Comparison of ENCODE assay signal across 8 mouse cellular contexts in genomic region chr9:110071843-110072242, GRCm38 (mm10). TPM values are rescaled to one million over a fixed set of nuclear protein-coding genes. Genes with fewer than 3 reads are reported as not detected.
DNase-seq lines count a peak whose midpoint lies in the region; ATAC-seq and TF ChIP-seq lines count a peak whose summit lies in the region.
"Had no signal": no experiment of that assay in that cellular context is flagged by ENCODE, and none has a peak within 500 bp of the region (broad histone marks: within the 10 kb centered on the region; RNA-seq: fewer than 3 reads in every experiment).

No protein-coding gene starts in this region.

- peak; percentile 79 for DNase-seq in NIH3T3 (ENCODE audit: low read depth)
- DNase-seq in brain, embryonic 14.5 days (ENCODE audit: low read depth) = peak; percentile 91
- DNase-seq in hindbrain, embryonic 14.5 days (ENCODE audit: low spot score) = peak; percentile 87
- DNase-seq in layer of hippocampus, postnatal 14 days (ENCODE audit: low spot score in 2 of 2) = peak; percentile 80 to 90
- DNase-seq in right cerebral cortex, postnatal 25 days = peak; percentile 68

- no peak overlapping the region for H3K4me2 ChIP-seq in hindbrain, embryonic 14.5 days (replicated peaks)

- no peak overlapping the region for H3K4me3 ChIP-seq in hindbrain, embryonic 14.5 days (replicated peaks; ENCODE audit: low read length)
- H3K4me3 ChIP-seq: megakaryocyte, embryonic 14.5 days had no signal

- no peak overlapping the region for H3K9ac ChIP-seq in hindbrain, embryonic 14.5 days

- H3K9me3 ChIP-seq in hindbrain, embryonic 14.5 days (ENCODE audit: control insufficient read depth, low read length) = no peaks in the 10 kb centered on the region
- H3K9me3 ChIP-seq: megakaryocyte, embryonic 14.5 days had no signal

- TF ChIP-seq CTCF in brain, embryonic 14.5 days (IDR thresholded peaks at IDR 0.05; ENCODE audit: borderline replicate concordance, extremely low read depth, insufficient read depth, insufficient read length) = peak; percentile 91

- no peaks in the 10 kb centered on the region for H3K4me1 ChIP-seq in hindbrain, embryonic 14.5 days (replicated peaks; ENCODE audit: control insufficient read depth, insufficient read depth, low read length)

- H3K36me3 ChIP-seq in hindbrain, embryonic 14.5 days (replicated peaks; ENCODE audit: control insufficient read depth, insufficient read depth) = peaks cover 84% of the 10 kb centered on the region

- no peaks in the 10 kb centered on the region for H3K27me3 ChIP-seq in hindbrain, embryonic 14.5 days (ENCODE audit: control insufficient read depth, insufficient read depth, low read length)

- WGBS in hindbrain, embryonic 14.5 days = 0% methylated on average over 1 of the region's 1 CpGs

- TF ChIP-seq POLR2A in brain, embryonic 14.5 days (IDR thresholded peaks at IDR 0.05; ENCODE audit: borderline replicate concordance, extremely low read depth, insufficient read depth, insufficient read length, poor library complexity, severe bottlenecking) = no peak

- H3K27ac ChIP-seq in hindbrain, embryonic 14.5 days = no peak overlapping the region

- ATAC-seq in erythroid progenitor cell, adult 5-6 weeks (replicated peaks; ENCODE audit: low FRiP score, poor library complexity, severe bottlenecking) = peak; percentile 40; the same call in 1 of the 2 replicates
- no peak for ATAC-seq in hindbrain, embryonic 14.5 days (ENCODE audit: low FRiP score)
- peak; percentile 60 for ATAC-seq in megakaryocyte, adult 5-6 weeks (ENCODE audit: poor library complexity, severe bottlenecking)

RNA-seq across cellular contexts. Expression of gene Smarcc1, which starts 45.7 kb away (rescaled TPM):
- polyA plus RNA-seq in brain, embryonic 14.5 days (2012; rRNA removed) = 54.2 and 82.7 TPM in 2 replicates
- 40.7 and 61.6 TPM in 2 replicates for total RNA-seq in erythroid progenitor cell, adult 5-6 weeks (2015; ENCODE audit: low replicate concordance)
- total RNA-seq in erythroid progenitor cell, adult 5-6 weeks (2017; ENCODE audit: low replicate concordance) = 49.2 and 71.5 TPM in 2 replicates
- polyA plus RNA-seq in hindbrain, embryonic 14.5 days (2014; fragmentation: Nextera tagmentation; extraction: Ambion mirVana) = 98.6 and 98.7 TPM in 2 replicates
- 10 to 100 TPM; 65.2 to 65.5 TPM for total RNA-seq in layer of hippocampus, postnatal 14 days (2021)
- 52.4 and 55.5 TPM in 2 replicates for total RNA-seq in megakaryocyte, adult 5-6 weeks (2015)
- 27.4 and 45.0 TPM in 2 replicates for total RNA-seq in megakaryocyte, adult 5-6 weeks (2017)

RNA-seq across cellular contexts. Expression of gene Dhx30, which starts 45.8 kb away (rescaled TPM):
- polyA plus RNA-seq in brain, embryonic 14.5 days (2012; rRNA removed) = 192 and 231 TPM in 2 replicates
- total RNA-seq in erythroid progenitor cell, adult 5-6 weeks (2015; ENCODE audit: low replicate concordance) = 28.5 and 32.4 TPM in 2 replicates
- total RNA-seq in erythroid progenitor cell, adult 5-6 weeks (2017; ENCODE audit: low replicate concordance) = 14.8 and 39.3 TPM in 2 replicates
- 153 and 155 TPM in 2 replicates for polyA plus RNA-seq in hindbrain, embryonic 14.5 days (2014; fragmentation: Nextera tagmentation; extraction: Ambion mirVana)
- total RNA-seq in layer of hippocampus, postnatal 14 days (2021) = 100 to 1,000 TPM; 129 to 150 TPM
- total RNA-seq in megakaryocyte, adult 5-6 weeks (2015) = 29.6 and 29.8 TPM in 2 replicates
- 25.4 and 27.1 TPM in 2 replicates for total RNA-seq in megakaryocyte, adult 5-6 weeks (2017)
